In the genomic region with DNA sequence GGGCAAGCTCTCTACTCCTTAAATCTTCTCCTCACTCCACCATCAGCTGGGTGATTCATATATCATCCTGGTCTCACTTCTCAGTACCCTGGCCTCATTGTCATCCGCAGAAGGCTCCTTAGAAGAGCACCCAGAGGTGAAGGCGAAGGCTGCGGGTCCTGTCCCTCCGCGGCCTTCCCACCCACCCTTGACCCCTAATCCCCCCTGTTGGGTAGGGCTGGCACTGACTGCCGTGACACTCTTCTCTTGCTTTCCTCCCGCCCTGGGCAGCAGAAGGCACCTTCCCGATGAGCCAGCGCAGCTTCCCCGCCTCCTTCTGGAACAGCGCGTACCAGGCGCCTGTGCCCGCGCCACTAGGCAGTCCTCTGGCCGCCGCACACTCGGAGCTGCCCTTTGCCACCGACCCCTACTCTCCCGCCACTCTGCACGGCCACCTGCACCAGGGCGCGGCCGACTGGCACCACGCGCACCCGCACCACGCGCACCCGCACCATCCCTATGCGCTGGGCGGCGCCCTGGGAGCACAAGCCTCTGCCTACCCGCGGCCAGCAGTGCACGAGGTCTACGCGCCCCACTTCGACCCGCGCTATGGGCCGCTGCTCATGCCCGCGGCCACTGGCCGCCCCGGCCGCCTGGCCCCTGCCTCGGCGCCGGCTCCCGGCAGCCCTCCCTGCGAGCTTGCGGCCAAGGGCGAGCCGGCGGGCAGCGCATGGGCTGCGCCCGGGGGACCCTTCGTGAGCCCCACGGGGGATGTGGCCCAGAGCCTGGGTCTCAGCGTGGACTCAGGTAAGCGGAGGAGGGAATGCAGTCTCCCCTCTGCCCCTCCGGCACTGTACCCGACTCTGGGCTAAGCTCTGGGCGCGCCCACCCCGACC, we compare ENCODE assay signal across 9 mouse cellular contexts. TPM values are rescaled to one million over a fixed set of nuclear protein-coding genes. Genes with fewer than 3 reads are reported as not detected.
DNase-seq lines count a peak whose midpoint lies in the region; ATAC-seq lines count a peak whose summit lies in the region.
"Had no signal": no experiment of that assay in that cellular context is flagged by ENCODE, and none has a peak within 500 bp of the region (broad histone marks: within the 10 kb centered on the region; RNA-seq: fewer than 3 reads in every experiment).

No protein-coding gene starts in this region.

- H3K9ac ChIP-seq in limb, embryonic 11.5 days (ENCODE audit: low read length): 0 out of 2 replicates have a peak overlapping the region, but pooled peaks have one; percentile 30
- H3K9ac ChIP-seq in stomach, embryonic 16.5 days (ENCODE audit: low read length): no peak overlapping the region

- no peaks in the 10 kb centered on the region for H3K4me1 ChIP-seq in limb, embryonic 11.5 days (ENCODE audit: control insufficient read depth, insufficient read depth, low read length)
- peaks cover 13% of the 10 kb centered on the region for H3K4me1 ChIP-seq in stomach, embryonic 16.5 days (ENCODE audit: control insufficient read depth, insufficient read depth, low read length)

- no peak for ATAC-seq in cerebellum, adult (ENCODE audit: insufficient number of reproducible peaks, low FRiP score, low TSS enrichment)
- ATAC-seq in limb, embryonic 11.5 days (ENCODE audit: insufficient number of reproducible peaks, low FRiP score, low TSS enrichment, low read depth): peak; percentile 48; the same call in 1 of the 2 replicates
- ATAC-seq in stomach, embryonic 16.5 days (ENCODE audit: insufficient read depth, low FRiP score): peak; percentile 62; the same call in 1 of the 2 replicates

- no peak overlapping the region for H3K27ac ChIP-seq in limb, embryonic 11.5 days (replicated peaks; ENCODE audit: low read depth, low read length)
- H3K27ac ChIP-seq in stomach, embryonic 16.5 days (ENCODE audit: low read length): no peak overlapping the region

- H3K9me3 ChIP-seq in limb, embryonic 11.5 days (ENCODE audit: control insufficient read depth, low read length): no peaks in the 10 kb centered on the region
- H3K9me3 ChIP-seq in stomach, embryonic 16.5 days (replicated peaks; ENCODE audit: control insufficient read depth, low read length): no peaks in the 10 kb centered on the region

- WGBS in limb, embryonic 11.5 days: under 1% methylated on average over 66 of the region's 68 CpGs
- WGBS in stomach, embryonic 16.5 days: 2% methylated on average over 68 of the region's 68 CpGs

- peaks cover 77% of the 10 kb centered on the region for H3K27me3 ChIP-seq in limb, embryonic 11.5 days (ENCODE audit: control insufficient read depth, insufficient read depth, low read length)
- peaks cover 72% of the 10 kb centered on the region for H3K27me3 ChIP-seq in stomach, embryonic 16.5 days (ENCODE audit: control insufficient read depth, insufficient read depth, low read length)

- H3K36me3 ChIP-seq in limb, embryonic 11.5 days (ENCODE audit: control insufficient read depth, insufficient read depth, low read length): no peaks in the 10 kb centered on the region
- no peaks in the 10 kb centered on the region for H3K36me3 ChIP-seq in stomach, embryonic 16.5 days (ENCODE audit: control insufficient read depth, insufficient read depth, low read length)

- DNase-seq in cerebellum, postnatal 10 days: peak; percentile 34 to 38
- peak; percentile 8 for DNase-seq in right cerebral cortex, postnatal 14 days
- no peak for DNase-seq in right cerebral cortex, postnatal 10 days (ENCODE audit: low spot score in 2 of 2)
- peak; percentile 40 for DNase-seq in limb, embryonic 11.5 days (ENCODE audit: low spot score)
- no peak for DNase-seq in ovary, adult 18-20 months (ENCODE audit: low spot score)
- DNase-seq in right cerebral cortex, postnatal 25 days: no peak

- peak overlapping the region; percentile 69 for H3K4me2 ChIP-seq in limb, embryonic 11.5 days (ENCODE audit: low read depth, severe bottlenecking)
- peak overlapping the region; percentile 59 for H3K4me2 ChIP-seq in stomach, embryonic 16.5 days (ENCODE audit: low read depth, low read length)

- H3K4me3 ChIP-seq in limb, embryonic 11.5 days (ENCODE audit: low read depth, low read length): peak overlapping the region; percentile 30
- peak overlapping the region; percentile 38 for H3K4me3 ChIP-seq in stomach, embryonic 16.5 days (replicated peaks; ENCODE audit: low read length)
- H3K4me3 ChIP-seq: erythroblast, embryonic 14.5 days had no signal

RNA-seq across cellular contexts. Expression of a gene that starts 5.1 kb away (rescaled TPM):
- polyA plus RNA-seq in limb, embryonic 11.5 days (2014; fragmentation: Nextera tagmentation; extraction: Ambion mirVana): 7.9 and 10.9 TPM in 2 replicates
- 2.6 TPM in 1 of 2 replicates, not detected in the other for polyA plus RNA-seq in stomach, embryonic 16.5 days (2015; fragmentation: Nextera tagmentation; extraction: Ambion mirVana)
- polyA plus RNA-seq: erythroblast, embryonic 14.5 days had no signal

Comparison
In these comparisons a context has a peak if more than half of its experiments do, and no peak if none do; other contexts are left out.
1. DNase-seq: peak in cerebellum, postnatal 10 days (2 of 2), right cerebral cortex, postnatal 14 days (single experiment) and limb, embryonic 11.5 days (single experiment); none in right cerebral cortex, postnatal 10 days (0 of 2), ovary, adult 18-20 months (single experiment) and right cerebral cortex, postnatal 25 days (single experiment).